Mouse (Mus musculus) hindbrain, embryonic 13.5 days (tissue): ENCODE results near the gene Scfd1. TPM values are rescaled to one million over a fixed set of nuclear protein-coding genes. Genes with fewer than 3 reads are reported as not detected.

Source experiments
- ATAC-seq: fragments of 200-750 bp; cut with Nextera tagmentation; 2 replicates; pipeline ENCODE4 v1.8.0; 2017; ENCODE audit warnings: moderate TSS enrichment; ENCODE audit not compliant: low FRiP score
- H3K27ac ChIP-seq: fragments of 300-500 bp; sonication (generic); 2 replicates; pipeline ENCODE4 v1.5.1; 2015; ENCODE audit warnings: inconsistent platforms, mild to moderate bottlenecking, moderate library complexity
- H3K27me3 ChIP-seq: fragments of 300-500 bp; sonication (generic); 2 replicates; pipeline ENCODE4 v1.6.1; 2015; ENCODE audit warnings: mild to moderate bottlenecking, inconsistent platforms
- H3K36me3 ChIP-seq: fragments of 300-500 bp; sonication (generic); 2 replicates; pipeline ENCODE4 v1.6.1; 2015; ENCODE audit warnings: mild to moderate bottlenecking, inconsistent platforms
- H3K4me1 ChIP-seq: fragments of 300-500 bp; sonication (generic); replicated peaks from 2 replicates; pipeline ENCODE4 v1.6.1; 2015; ENCODE audit warnings: inconsistent platforms
- H3K4me2 ChIP-seq: fragments of 300-500 bp; sonication (generic); 2 replicates; pipeline ENCODE4 v1.6.1; 2015; ENCODE audit warnings: inconsistent platforms, mild to moderate bottlenecking, moderate library complexity
- H3K4me3 ChIP-seq: fragments of 300-500 bp; sonication (generic); 2 replicates; pipeline ENCODE4 v1.5.1; 2015; ENCODE audit warnings: mild to moderate bottlenecking, inconsistent platforms
- H3K9ac ChIP-seq: fragments of 300-500 bp; sonication (generic); 2 replicates; pipeline ENCODE4 v1.6.1; 2015; ENCODE audit warnings: mild to moderate bottlenecking, inconsistent platforms
- H3K9me3 ChIP-seq: fragments of 300-500 bp; sonication (generic); 2 replicates; pipeline ENCODE4 v1.6.1; 2016; ENCODE audit warnings: inconsistent platforms
- WGBS: fragments of 180-500 bp; shearing (Covaris S2); methylation state at CpG from one replicate; pipeline ENCODE4 v1.1.7; 2015; 5-methylcytosine and 5-hydroxymethylcytosine counted together
- polyA plus RNA-seq: library from polyadenylated mRNA; unstranded; fragments of >200 nt; fragmentation: Nextera tagmentation; extraction: Ambion mirVana; gene quantifications from 2 replicates; pipeline ENCODE4 v1.2.1, GENCODE M21; 2015

The Scfd1 gene
- polyA plus RNA-seq, 1 experiment from 2014 or later, result 72.6 TPM

DNA sequence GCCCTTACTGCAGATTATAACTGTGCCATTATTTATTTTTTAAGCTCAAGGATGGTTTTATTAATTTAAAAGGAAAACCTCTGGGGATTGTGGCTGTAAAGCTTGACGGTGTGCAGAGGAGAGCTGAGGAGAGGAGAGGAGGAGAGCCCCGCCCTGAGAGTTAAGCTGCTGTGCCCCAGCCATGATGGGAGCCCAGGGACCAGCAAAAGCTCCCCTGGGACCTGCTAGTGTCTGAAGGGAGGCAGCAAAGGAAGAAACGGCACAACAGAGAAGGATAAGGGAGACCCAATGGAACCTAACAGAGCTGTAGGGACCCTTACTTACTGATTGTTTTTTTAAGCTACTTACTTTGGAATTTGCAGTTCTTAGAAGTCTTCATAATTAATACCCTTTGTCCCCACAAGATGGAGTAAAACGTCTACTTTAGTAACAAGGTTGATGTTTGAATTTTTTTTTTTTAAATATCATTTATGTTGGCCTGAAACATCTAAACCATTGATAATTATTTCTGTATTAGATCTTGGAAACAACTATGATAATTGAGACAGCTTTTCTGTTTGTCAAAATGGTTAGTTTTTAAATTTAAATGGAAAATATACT, 26.8 kb downstream of the Scfd1 start:
- no peak overlapping the region for H3K4me3 ChIP-seq
- WGBS, result 62% methylated on average over 4 of the region's 4 CpGs
- H3K9ac ChIP-seq, result no peak overlapping the region
- no peak overlapping the region for H3K4me2 ChIP-seq
- ATAC-seq, result no peak
- H3K27ac ChIP-seq, result no peak overlapping the region
- H3K27me3 ChIP-seq, result no peaks in the 10 kb centered on the region
- peaks cover 48% of the 10 kb centered on the region for H3K36me3 ChIP-seq
- H3K4me1 ChIP-seq, result no peaks in the 10 kb centered on the region
- no peaks in the 10 kb centered on the region for H3K9me3 ChIP-seq

DNA sequence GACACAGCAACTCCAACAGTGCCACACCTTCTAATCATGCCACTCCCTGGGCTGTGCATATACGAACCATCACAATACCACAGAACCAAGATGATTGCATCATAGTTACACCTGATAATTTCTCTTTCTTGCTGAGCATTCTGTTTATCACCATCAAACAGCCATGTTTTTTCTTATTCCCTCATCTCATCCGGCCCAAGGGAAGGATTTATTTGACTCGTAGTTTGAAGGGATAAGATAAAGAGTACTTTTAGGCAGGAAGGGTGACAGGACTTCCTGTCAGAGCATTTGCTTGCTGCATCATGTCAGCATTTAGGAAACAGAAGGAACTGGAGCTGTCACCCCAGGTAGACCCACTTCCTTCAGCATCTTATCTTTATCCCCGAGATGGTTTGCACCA, 34.1 kb downstream of the Scfd1 start:
- no peak overlapping the region for H3K4me3 ChIP-seq
- H3K9ac ChIP-seq, result no peak overlapping the region
- no peaks in the 10 kb centered on the region for H3K9me3 ChIP-seq
- peaks cover 47% of the 10 kb centered on the region for H3K36me3 ChIP-seq
- no peaks in the 10 kb centered on the region for H3K27me3 ChIP-seq
- no peak overlapping the region for H3K27ac ChIP-seq
- WGBS, result 95% methylated on average over 4 of the region's 4 CpGs
- no peak for ATAC-seq
- H3K4me2 ChIP-seq, result no peak overlapping the region
- H3K4me1 ChIP-seq, result no peaks in the 10 kb centered on the region

GRCm38 (mm10) chr12:51437541-51437940, 60.2 kb downstream of the Scfd1 start:
- Histone ChIP-seq H3K36me3 (peaks cover 74% of the 10 kb centered on the region), H3K9ac (no peak overlapping the region), H3K4me3 (no peak overlapping the region), H3K27me3 (no peaks in the 10 kb centered on the region), H3K9me3 (no peaks in the 10 kb centered on the region), H3K27ac (no peak overlapping the region), H3K4me2 (no peak overlapping the region), H3K4me1 (no peaks in the 10 kb centered on the region)
- 87% methylated on average over 2 of the region's 2 CpGs for WGBS
- ATAC-seq, result no peak

GRCm38 (mm10) chr12:51438311-51438710, 61.0 kb downstream of the Scfd1 start:
- H3K9me3 ChIP-seq, result no peaks in the 10 kb centered on the region
- H3K27ac ChIP-seq, result no peak overlapping the region
- H3K27me3 ChIP-seq, result no peaks in the 10 kb centered on the region
- H3K9ac ChIP-seq, result no peak overlapping the region
- 88% methylated on average over 2 of the region's 2 CpGs for WGBS
- no peak overlapping the region for H3K4me2 ChIP-seq
- H3K4me3 ChIP-seq, result no peak overlapping the region
- no peaks in the 10 kb centered on the region for H3K4me1 ChIP-seq
- H3K36me3 ChIP-seq, result peaks cover 67% of the 10 kb centered on the region
- no peak for ATAC-seq

GRCm38 (mm10) chr12:51449303-51449702, 72.0 kb downstream of the Scfd1 start:
- H3K27me3 ChIP-seq, result no peaks in the 10 kb centered on the region
- no peaks in the 10 kb centered on the region for H3K4me1 ChIP-seq
- H3K4me3 ChIP-seq, result no peak overlapping the region
- H3K36me3 ChIP-seq, result peaks cover 64% of the 10 kb centered on the region
- H3K4me2 ChIP-seq, result no peak overlapping the region
- no peaks in the 10 kb centered on the region for H3K9me3 ChIP-seq
- no peak for ATAC-seq
- H3K27ac ChIP-seq, result no peak overlapping the region
- 84% methylated on average over 2 of the region's 2 CpGs for WGBS
- no peak overlapping the region for H3K9ac ChIP-seq

DNA sequence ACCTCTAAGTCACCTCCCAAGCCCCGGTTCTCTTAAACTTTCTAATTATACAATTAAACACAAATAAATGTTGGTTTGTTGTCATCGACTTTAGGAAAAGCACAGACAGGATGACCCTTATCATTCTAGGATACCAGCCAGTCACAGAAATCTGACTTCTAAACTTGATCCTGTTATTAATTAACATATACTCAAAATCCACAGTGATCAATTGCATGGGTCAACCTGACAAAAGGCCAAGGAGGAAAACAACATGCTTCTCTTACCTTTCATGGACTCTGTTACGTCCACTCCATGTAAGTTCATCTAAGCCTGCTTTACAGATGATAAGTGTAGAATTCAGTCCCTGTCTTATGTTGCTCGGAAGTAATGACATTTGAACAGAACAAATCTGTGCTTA, 93.6 kb downstream of the Scfd1 start:
- no peaks in the 10 kb centered on the region for H3K36me3 ChIP-seq
- no peak for ATAC-seq
- no peaks in the 10 kb centered on the region for H3K27me3 ChIP-seq
- H3K27ac ChIP-seq, result no peak overlapping the region
- H3K9me3 ChIP-seq, result no peaks in the 10 kb centered on the region
- H3K4me3 ChIP-seq, result no peak overlapping the region
- WGBS, result 93% methylated on average over 4 of the region's 4 CpGs
- H3K9ac ChIP-seq, result no peak overlapping the region
- no peak overlapping the region for H3K4me2 ChIP-seq
- H3K4me1 ChIP-seq, result no peaks in the 10 kb centered on the region

- Histone ChIP-seq H3K4me1 (no peaks in the 10 kb centered on the region), H3K4me2 (no peak overlapping the region), H3K36me3 (no peaks in the 10 kb centered on the region), H3K4me3 (no peak overlapping the region), H3K27me3 (no peaks in the 10 kb centered on the region), H3K27ac (no peak overlapping the region), H3K9ac (no peak overlapping the region), H3K9me3 (no peaks in the 10 kb centered on the region)
- ATAC-seq, result no peak
- WGBS, result 90% methylated on average over 2 of the region's 2 CpGs
Observed at GRCm38 (mm10) chr12:51481246-51481645, 103.9 kb downstream of the Scfd1 start.

GRCm38 (mm10) chr12:51492040-51492439, 114.7 kb downstream of the Scfd1 start:
- no peak overlapping the region for H3K4me3 ChIP-seq
- 67% methylated on average over 7 of the region's 7 CpGs for WGBS
- no peak for ATAC-seq

DNA sequence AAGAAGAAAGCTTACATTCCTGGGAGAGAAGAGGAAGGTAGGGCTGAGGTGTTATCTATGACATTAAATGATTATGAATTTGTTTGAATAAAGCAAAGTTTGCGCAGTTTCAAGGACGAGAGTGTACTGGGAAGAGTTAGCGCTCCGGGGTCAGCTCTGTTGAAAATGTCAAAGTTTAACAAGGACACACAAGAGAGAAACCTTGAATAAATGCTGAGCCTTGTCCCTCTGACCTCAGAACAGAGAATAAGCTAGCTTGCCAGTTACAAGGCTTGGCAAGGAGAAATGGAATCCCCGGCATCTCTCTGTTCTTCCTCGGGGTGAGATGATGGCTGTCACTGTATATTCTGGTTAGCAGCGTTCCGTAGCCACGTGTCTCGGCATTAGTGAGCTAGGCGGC, 116.2 kb downstream of the Scfd1 start:
- no peak overlapping the region for H3K9ac ChIP-seq
- ATAC-seq, result no peak
- H3K27me3 ChIP-seq, result no peaks in the 10 kb centered on the region
- no peak overlapping the region for H3K4me2 ChIP-seq
- H3K4me3 ChIP-seq, result no peak overlapping the region
- H3K27ac ChIP-seq, result no peak overlapping the region
- WGBS, result 93% methylated on average over 11 of the region's 11 CpGs
- no peaks in the 10 kb centered on the region for H3K36me3 ChIP-seq
- H3K9me3 ChIP-seq, result no peaks in the 10 kb centered on the region
- H3K4me1 ChIP-seq, result no peaks in the 10 kb centered on the region

More at GRCm38 (mm10) chr12:51492040-51492439, 114.7 kb downstream of the Scfd1 start:
- Histone ChIP-seq H3K27ac (no peak overlapping the region), H3K36me3 (no peaks in the 10 kb centered on the region), H3K4me1 (no peaks in the 10 kb centered on the region), H3K9me3 (no peaks in the 10 kb centered on the region), H3K4me2 (no peak overlapping the region), H3K27me3 (no peaks in the 10 kb centered on the region), H3K9ac (no peak overlapping the region)

DNA sequence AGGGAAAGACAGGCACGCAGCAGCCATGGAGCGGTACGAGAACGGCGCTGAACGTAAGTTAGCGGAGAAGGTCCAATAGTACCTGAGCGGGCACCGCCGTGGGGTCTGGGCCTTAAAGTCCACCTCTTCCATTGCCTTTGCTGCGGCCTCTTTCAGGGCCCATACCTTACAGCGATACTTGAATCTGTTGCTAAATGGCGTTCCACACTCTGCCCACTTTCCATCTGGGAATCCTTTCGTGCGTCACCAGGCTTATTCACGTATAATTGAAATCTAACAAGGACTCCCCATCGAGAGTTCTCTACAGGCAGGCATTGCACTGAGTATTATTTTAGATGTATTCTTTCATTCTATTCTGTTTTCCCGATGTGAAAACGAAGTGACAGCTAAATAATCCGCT, 117.3 kb downstream of the Scfd1 start:
- 92% methylated on average over 20 of the region's 20 CpGs for WGBS
- no peak for ATAC-seq
- H3K4me2 ChIP-seq, result no peak overlapping the region
- H3K4me1 ChIP-seq, result no peaks in the 10 kb centered on the region
- no peaks in the 10 kb centered on the region for H3K36me3 ChIP-seq
- no peaks in the 10 kb centered on the region for H3K9me3 ChIP-seq
- no peak overlapping the region for H3K9ac ChIP-seq
- no peak overlapping the region for H3K4me3 ChIP-seq
- H3K27ac ChIP-seq, result no peak overlapping the region
- H3K27me3 ChIP-seq, result no peaks in the 10 kb centered on the region

Other genes starting within 250 kb of the Scfd1 start
- 19.2 and 22.8 TPM in 2 replicates for gene G2e3, start 29.4 kb upstream of the Scfd1 start, polyA plus RNA-seq
- 14.1 and 15.8 TPM in 2 replicates for gene Coch, start 215.8 kb downstream of the Scfd1 start, polyA plus RNA-seq